Mouse (Mus musculus): ENCODE results near the gene Zfp609.
"Not testable (repeated sequence)": the region's sequence is repeated elsewhere in the genome, so short reads cannot be mapped to it uniquely, and the experiment has no call there.

The Zfp609 gene

DNA sequence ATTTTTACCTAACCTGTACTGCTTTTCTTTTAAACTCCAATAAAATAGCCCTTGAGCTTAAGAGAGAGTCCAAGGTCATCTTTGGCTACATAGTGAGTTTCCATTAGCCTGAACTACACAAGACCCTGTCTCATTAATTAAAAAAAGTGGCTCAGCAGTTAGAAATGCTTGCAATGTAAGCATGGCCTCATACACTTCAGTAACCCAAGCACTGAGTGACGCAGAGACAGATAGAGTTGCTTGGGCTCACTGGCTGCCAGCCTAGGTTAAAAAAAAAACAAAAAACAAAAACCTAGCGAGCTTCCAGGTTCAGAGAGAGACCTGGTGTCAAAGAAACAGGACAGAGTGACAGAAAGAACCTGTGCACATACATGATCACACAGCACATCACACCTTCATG, 14.5 kb downstream of the Zfp609 start:
- DNase-seq = no peak

DNA sequence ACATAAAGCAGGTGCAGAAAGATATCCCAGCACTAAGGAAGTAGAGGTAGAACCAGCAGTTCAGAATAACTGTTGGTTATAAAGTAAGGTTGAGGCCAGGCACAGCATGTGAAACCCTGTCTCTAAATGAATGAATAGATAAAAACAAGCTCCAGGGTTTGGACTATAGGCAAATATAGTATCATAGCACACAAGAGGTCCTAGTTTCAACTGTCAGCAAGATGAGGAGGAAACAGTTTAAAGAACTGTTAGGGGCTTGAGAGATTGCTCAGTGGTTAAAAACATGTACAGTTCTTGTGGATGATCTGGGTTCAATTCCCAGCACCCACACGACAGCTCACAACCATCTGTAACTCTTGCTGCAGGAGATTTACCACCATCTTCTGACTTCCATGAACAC, 15.6 kb downstream of the Zfp609 start:
- DNase-seq = no peak

DNA sequence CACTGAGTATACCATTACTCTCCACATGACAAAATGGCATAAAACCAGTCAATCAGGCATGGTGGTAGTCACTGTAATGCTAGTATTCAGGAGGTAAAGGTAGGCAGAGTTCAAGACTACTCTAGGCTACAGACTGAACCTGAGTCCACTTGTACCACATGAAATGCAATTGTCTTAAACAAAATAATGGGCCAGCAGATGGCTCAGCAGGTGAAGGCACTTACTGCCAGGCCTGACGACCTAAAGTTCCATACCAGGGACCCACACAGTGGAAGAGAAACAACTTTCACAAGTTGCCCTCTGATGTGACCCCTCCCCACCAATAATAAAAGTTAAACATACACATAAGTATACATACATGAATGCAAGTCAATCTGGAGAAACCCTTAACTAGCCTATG, 19.5 kb downstream of the Zfp609 start:
- no peak for DNase-seq

DNA sequence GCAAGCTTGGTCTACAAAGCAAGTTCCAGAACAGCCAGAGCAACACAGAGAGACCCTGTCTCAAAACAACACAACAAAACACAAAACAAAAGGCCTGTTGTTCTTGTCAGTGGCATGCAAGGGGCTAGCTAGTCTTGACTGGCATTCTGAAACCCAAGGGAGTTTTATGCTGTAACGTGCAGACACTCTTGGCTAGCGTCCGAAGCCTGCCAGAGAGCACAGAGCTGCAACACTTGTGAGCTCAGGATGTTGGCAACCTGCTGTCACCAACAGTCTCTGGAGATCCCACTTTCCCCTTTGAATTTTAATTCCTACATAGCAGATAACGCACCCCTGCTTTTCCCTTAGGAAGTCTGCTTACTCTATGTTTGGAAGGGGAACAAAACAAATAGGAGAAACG, 20.1 kb downstream of the Zfp609 start:
- DNase-seq = no peak

DNA sequence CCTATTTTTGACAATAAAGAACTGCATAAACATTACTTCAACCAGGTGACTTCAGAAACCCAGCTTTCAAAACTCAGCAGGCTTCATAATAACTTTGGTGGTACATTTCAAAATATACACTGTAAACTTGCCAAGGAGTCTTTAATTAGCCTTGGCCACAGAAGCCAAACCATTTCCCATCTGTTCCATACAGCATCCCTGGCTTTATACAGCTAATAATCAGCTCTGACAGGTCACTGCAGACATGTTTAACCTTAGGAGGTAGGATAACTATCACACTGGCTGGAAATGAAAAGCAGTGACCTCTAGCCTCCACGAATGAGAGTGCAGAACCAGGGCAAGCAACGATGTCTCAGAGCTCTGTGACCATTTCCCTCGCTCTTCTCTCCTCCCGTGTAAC, 27.6 kb downstream of the Zfp609 start:
- no peak for DNase-seq

DNA sequence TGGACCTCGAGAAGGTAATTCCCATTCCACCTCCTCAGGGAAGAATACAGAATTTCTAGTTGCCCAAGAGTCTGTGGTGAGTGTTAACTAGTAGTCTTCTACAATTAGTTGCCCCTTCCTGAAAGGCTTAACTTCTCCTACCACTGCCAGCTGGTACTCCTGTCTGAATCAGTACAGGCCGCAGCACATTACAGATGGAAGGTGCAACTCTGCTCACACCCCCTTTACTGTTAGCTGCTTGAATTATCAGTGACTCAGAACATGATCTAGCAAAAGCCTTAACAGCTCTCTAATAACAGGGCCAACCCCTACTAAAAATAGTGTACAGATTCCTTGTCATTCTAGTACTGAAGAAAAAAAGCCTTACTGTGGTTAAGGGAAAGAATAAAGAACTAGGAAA, 31.7 kb downstream of the Zfp609 start:
- no peak for DNase-seq

DNA sequence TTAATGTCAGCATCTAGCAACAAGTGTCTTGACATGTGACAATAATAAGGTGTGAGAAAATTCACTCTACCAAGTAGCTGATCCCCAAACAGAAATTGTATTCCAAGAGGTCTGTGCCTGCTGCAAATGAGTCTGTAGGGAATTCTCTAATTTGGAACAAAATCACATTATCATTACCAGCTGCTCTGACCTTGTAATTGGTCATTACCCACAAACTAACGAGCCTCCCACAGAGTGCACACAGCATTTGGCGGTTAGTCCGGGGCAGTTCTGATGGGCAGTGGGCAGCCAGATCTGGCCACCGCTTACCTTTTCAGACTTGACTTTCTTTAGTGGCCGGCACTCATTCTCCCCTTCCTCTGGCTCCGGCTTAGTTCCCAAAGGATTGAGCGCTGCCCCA, 33.1 kb downstream of the Zfp609 start:
- no peak for DNase-seq

DNA sequence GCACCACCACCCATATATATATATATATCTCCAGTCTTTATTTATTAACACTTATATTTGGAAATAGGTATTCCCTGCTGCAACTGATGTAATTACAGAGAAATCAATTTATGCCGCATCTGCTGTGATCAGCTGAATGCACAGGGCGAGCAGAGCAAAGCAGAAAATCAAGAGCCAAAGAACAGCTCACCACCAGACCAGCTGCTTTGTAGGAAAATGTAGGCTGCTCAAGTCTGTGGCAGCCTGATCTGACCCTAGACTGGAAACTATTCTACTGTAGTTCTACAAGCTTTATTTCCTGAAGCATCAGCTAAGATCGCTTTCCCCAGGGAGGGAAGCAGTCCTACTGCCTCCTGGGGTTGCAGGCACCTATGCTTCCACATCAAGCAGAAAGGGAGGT, 33.9 kb downstream of the Zfp609 start:
- no peak for DNase-seq

DNA sequence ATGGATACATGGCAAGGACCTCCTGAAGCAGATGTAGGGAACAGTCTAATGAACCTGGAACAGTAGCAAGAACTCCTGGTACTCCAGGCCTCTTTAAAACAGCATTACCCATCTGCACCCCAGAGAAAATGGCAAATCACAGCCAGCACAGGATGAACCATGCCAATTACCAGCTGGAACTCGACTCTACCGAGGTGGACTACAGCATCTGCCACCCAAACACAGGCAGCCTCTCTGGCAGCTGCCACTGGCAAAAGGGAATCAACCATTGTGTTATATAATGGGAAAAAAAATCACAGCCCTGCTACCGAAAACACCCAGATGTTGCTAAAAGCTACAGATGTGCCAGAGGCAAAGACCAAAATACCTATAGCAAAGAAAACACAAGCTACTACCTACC, 34.3 kb downstream of the Zfp609 start:
- DNase-seq = no peak

DNA sequence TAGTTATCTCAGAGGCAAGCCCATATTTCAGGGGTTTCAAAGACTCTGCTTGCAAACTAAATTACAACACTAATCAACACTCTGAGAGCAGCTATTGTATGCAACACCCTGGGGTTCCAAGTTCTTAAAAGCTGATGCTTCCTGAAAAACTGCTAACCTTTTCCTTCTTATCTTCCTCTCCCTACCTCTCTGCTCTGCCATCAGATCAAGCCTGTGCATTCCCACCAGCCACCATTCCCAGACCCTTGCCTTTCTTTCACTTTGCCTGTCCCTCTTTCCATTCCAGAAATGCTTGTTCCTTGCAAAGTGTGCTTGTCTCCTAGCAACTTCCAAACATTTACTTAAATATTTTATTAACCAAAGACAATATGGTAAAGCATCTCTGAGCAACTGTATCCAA, 35.5 kb downstream of the Zfp609 start:
- DNase-seq = no peak

DNA sequence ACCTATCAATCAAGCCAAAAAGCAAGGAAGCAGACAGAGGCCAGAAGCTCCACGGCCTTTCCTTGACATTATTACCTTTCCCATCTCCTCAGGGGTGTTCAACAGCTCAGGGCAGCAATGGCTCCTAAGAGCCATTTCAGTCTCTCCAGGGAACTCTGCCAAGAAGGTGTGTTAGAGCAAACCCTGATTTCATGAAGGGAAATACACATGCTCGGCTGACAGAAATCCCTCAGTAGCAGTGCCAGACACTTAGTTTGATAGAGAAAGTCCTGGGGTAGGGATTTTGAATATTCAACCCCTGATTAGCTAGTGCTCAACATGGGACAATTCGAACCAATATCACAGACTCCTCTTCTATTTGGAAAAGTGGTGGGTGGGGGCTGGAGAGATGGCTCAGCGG, 36.3 kb downstream of the Zfp609 start:
- no peak for DNase-seq

DNA sequence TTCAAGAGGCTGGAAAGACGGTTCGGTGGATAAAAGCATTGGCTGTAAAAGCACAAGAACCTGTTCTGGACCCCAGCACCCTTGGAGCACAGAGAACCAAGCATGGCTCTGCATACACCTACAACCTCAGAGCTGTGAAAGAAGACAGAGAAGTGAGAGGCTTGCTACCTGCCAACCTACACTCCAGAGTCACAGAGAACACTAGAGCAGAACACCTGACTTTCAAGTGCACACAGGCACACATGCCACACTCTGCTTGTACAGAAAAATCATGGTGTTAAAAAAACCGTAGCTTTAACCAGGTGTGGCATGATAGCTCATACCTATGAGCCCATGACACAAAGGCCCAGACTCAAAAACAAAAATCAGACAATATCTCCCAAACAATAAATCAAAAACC, 37.6 kb downstream of the Zfp609 start:
- no peak for DNase-seq

DNA sequence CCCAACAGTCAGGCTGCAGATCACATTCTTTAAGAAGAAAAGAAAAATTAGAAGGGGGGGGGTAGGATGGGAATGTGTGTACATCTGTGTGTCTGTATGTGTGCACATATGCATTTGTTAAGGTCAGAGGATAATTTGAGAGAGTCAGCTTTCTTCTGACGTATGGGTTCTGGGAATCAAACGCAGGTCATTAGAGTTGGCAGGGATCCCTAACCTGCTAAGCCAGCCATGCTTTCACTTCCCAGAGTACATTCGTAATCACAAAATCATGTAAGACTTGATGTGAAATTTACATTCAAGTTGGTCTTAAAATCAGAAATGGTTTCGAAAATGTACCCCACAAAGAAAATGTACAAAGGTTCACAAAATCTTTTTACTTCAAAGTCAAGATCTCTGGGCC, 38.8 kb downstream of the Zfp609 start:
- DNase-seq = no peak

DNA sequence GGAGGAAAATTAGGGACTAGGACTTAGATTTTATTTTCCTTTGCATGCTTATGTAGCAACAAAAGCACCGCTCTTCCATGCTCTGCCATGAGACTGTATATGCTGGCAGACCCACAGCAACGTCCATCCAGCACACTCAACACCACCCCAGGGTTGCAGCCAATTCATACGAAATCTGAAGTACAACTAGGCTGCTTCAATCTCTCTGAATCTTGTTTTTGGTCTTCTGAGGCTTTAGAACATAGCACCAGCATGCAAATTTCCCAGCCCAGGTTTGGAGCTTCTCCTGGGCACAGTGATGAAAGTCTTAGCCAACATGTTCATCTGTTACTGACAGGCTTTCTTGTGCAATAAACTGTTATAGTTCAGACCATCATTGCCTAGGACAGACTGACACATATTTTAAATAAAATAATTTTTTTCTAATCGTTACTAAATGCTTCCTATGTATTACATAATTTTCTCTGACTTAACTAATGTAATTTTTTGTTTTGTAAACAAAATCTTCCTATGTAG, 39.5 kb downstream of the Zfp609 start:
- DNase-seq = no peak

DNA sequence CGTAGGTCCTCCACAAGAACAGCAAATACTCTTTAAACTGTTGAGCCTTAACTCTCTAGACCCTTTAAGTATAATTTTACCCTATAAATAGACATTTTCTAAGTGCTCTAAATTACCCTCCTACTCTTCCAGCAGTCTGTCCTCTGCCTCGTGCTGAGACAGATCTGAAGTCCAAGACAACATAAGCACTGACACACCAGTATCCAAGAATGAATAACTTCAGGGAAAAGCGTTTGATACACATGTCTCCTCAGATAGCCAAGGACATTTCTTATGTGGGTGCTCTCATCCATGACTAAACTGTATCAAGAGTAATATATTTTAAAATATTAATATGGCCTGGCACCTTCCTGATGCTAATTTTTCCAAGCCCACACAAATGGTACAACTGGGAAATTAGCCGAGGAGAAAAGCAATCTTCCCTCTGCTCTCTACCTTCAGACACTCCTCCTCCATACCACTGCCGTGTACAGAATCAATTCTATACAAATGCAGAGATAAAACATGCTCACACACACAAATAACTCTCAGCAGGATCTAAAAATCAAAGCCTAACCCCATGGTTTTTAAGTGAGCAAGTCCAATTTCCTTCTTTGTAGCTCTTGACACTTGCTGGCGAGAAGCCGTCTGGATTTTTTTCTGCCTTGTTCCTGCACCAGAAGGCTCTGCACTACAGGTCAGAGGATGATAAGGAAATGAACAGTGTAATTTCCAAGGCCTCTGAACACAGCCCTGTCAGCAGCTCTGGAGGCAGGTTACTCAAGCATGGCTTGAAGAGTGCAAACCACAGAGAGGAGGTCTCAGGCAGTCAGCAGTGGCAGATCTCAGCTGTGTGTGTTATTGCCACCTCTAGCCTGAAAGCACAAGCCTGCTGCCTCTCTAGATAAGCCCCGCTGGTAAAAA, 40.2 kb downstream of the Zfp609 start:
- peak; percentile 80 for DNase-seq

DNA sequence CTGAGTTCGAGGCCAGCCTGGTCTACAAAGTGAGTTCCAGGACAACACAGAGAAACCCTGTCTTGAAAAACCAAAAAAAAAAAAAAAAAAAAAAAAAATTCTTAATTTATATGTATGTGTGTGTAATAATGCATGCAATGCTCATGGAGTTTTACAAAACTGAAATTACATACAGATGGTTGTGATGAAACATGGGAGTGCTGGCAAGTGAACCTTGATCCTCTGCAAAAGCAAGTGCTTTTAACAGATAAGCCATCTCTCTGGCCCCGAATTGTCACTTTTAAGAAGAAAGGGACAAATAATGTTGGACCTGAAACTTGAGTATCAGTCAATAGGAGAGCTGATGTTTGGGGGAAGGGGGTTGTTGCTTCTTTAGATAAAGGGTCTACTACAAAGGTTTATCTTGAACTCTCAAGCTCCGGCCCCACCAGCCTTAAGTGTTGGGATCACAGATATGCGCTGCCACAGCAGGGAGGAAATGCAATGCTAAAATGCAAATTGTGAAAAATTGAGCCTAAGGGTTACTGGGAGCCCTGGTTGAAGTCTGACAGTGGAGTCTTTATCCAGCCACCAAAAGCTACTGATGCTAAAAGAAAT, 41.5 kb downstream of the Zfp609 start:
- no peak for DNase-seq

DNA sequence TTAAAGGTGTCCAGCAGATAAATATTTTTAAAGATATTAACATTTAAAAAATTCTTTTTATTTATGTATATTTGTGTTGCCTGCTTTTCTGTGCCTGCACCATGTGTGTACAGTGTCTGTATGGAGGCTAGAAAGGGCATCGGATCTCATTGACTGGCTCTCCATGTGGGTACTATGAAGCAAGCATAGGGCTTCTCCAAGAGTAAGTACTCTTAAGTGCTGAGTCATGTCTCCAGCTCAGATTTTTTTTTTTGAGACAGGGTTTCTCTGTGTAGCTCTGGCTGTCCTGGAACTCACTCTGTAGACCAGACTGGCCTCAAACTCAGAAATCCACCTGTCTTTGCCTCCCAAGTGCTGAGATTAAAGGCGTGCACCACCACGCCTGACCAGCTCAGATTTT, 47.7 kb downstream of the Zfp609 start:
- not testable (repeated sequence) for DNase-seq

DNA sequence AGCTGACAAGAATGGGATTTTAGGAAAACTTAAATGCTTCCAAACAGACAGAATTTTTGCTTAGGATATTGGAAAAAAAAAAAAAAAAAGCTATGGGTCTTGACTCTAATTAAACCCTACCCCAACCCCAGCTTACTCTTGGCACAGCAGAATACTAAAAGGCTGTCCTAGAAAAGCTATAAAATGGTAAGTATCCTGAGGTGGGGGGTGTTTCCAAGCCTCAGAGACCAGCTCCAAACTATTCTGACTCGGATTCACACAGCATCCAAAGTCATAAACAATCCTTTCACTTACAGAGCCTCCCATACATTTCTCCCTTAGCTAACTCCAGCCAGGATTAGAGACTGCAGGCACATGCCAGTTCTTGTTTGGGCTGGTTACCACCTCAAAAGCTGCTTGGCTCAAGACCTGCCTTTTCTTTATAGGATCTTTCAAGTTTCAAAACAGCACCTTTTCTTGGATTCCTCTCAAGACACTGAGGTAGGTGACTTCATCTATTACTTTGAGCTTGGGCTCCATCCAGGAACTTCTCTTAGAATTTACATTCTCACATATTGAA, 50.4 kb downstream of the Zfp609 start:
- DNase-seq = no peak

DNA sequence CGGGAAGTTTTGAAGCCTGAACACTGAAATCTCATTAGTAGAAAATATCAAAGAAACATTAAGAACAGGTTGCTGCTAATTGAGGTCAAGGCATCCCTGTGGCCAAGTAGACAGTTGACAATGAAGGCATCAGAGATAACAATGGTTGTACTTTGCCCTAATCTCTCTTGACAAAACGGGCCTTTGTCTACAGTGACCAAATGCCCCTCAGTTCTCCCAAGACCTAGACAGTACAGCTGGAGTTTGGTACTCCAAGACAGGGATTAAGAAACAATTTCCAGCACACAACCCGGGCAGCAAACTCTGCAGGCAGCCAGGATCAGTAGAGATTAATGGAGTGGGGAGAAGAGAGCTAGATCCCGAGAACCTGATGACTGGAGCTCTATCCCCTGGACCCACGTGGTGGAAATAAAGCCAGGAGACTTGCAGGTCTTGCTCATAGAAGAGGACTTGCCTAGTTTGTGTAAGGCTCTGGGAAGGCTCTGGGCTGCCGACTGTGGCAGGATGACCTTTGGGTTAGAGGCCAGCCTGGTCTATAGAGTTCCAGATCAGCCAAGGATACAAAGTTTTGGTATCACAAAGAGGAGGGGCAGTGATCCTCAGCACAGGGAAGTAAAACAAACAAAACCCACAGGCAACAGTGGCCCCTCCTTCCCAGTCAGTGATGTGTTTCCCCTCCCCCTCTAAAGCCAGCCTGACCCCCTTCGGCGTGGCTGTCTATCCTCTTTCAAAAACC, 51.1 kb downstream of the Zfp609 start:
- DNase-seq = peak; percentile 32

DNA sequence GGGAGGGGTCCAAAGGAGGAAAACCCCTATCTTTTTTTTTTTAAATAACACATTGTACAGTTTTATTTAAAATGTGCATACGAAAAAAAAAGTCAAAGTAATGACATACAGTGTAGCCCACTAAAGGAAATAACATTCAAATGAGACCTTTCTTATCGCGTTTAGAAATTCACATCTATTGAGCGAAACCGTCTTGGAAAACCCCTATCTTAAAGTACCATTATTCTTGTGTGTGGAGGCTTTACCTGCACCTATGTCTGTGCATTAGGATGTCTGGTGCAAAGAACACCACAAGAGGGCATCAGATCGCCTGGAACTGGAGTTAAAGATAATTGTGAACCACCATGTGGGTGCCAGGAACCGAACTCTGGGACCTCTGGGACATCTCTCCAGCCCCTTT, 53.6 kb downstream of the Zfp609 start:
- no peak for DNase-seq

DNA sequence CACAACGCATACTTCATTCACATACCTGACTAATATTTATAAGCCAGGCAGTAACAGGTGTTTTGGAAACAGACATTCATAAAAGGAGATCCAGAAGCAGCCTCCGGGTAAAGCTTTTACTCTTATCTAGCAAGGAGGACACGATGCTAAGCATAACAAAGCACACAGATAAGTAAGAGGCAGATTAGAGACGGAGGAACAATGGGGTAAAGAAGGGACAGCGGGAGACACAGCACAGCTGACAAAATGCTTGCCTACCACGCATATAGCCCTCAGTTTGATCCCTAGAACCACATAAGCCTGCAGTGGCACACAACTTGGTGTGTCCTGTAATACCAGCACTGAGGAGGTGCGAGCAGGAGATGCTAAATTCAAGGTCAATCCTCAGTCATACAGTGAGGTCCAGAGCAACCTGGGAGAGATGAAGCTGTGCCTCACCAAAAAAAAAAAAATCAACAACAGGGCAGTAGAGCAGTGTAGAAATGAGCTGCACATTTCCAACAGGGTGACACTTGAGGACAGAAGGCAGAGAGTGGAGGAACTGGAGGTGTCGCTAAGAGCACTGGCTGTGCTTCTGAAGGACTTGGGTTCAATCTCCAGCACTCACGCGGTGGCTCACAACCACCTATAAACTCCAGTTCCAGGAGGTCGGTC, 56.2 kb downstream of the Zfp609 start:
- DNase-seq = no peak

DNA sequence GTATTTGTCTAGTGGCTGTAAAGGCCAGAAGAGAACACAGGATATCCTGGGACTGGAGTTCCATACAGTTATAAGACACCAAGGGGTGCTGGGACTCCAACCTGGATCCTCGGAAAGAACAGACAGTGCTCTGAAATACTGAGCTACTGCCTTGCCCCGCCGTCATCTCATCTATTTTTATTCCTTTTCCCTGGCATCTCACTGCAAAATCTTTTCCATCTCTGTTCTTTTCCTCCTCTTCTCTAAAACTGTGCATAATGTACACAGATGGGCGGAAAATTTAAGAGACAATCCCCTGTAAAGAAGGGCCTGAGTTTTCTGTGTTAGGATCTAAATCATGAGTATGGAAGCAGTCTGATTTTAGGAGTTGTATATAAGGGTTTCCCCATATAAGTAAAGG, 64.6 kb downstream of the Zfp609 start:
- DNase-seq = no peak

DNA sequence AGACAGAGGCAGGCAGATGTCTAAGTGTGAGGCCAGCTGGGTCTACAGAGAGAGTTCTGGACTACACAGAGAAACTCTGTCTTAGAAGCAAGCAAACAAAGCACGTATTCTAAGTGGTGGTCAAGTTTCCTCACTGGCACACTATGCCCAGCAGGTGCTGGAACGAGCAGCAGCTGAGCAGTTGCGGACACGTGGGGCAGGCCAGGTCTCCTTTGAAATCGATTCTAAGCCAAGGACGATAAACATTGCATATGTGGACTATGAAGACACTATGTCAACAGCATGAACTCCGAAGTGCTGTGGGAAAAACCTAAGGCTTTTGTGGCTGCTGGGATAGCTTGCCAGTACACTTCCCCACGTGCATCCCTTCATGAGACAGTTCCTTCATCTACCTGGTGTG, 67.4 kb downstream of the Zfp609 start:
- no peak for DNase-seq
